Mouse (Mus musculus): ENCODE measurements around the gene Immt. TPM values are rescaled to one million over a fixed set of nuclear protein-coding genes. Genes with fewer than 3 reads are reported as not detected.
"Not testable (repeated sequence)": the region's sequence is repeated elsewhere in the genome, so short reads cannot be mapped to it uniquely, and the experiment has no call there.

Immt gene
- polyA plus RNA-seq, 1 experiment from 2014 or later = 88.1 TPM

DNA sequence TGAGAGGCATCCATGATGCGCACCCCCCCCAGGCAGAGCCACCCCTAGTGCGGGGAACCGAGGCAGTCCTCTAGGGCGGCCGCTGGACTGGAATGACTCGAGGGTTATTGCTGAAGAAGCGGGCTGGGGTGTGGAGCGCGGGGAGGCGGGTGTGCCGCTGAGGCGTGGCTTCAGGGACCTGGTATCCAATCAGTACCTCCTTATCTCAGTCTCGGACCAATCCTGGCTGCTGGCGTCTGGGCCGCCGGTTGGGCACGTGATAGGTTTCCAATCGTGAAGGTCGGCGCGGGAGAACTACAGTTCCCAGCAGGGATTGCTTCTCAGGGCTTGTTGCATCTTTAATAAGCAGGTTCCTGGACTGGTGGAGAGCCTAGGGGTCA, 440 bp downstream of the Immt start:
- Histone ChIP-seq H3K4me3 (ENCODE audit: low read depth, low read length) (peak overlapping the region; percentile 85), H3K27me3 (ENCODE audit: insufficient read depth, low read length) (no peaks in the 10 kb centered on the region), H3K9me3 (ENCODE audit: low read length) (no peaks in the 10 kb centered on the region), H3K27ac (ENCODE audit: low read depth) (peak overlapping the region; percentile 98), H3K9ac (replicated peaks) (peak overlapping the region; percentile 85), H3K4me2 (ENCODE audit: low read depth, low read length) (peak overlapping the region; percentile 80), H3K36me3 (replicated peaks; ENCODE audit: insufficient read depth, low read length) (peaks cover 3% of the 10 kb centered on the region; the same call in 1 of the 2 replicates), H3K4me1 (ENCODE audit: insufficient read depth) (peaks cover 10% of the 10 kb centered on the region)
- TF ChIP-seq EP300 (IDR thresholded peaks at IDR 0.05; ENCODE audit: low read depth) = peak; percentile 42; the same call in 1 of the 2 replicates
- TF ChIP-seq CTCF (IDR thresholded peaks at IDR 0.05; ENCODE audit: low read depth) = no peak
- DNase-seq (peak; percentile 94), ATAC-seq (peak; percentile 97)
- WGBS (ENCODE audit: insufficient replicate concordance) = 0% methylated on average over 21 of the region's 21 CpGs

DNA sequence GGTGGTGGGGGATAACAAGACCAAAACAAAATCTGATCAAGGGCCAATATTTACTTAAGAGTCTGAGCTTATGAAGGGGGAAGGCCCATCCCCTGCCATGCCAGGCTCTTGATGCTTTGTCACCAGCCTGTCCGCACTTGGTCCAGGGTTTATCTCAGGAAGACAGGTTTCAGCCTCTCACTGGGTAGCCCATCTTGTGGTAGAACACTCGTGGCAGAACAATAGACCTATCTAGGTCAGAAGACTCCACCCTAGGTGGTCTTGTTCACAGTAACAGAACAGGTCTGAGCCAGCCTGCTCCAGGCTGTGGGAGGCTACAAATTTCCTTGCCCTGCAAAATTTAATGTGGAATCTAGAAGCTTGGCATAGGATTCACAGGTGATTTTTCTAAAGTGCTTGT, 5.7 kb downstream of the Immt start:
- no peak for ATAC-seq
- H3K4me1 ChIP-seq (ENCODE audit: insufficient read depth) = peaks cover 17% of the 10 kb centered on the region
- no peak overlapping the region for H3K27ac ChIP-seq (ENCODE audit: low read depth)

DNA sequence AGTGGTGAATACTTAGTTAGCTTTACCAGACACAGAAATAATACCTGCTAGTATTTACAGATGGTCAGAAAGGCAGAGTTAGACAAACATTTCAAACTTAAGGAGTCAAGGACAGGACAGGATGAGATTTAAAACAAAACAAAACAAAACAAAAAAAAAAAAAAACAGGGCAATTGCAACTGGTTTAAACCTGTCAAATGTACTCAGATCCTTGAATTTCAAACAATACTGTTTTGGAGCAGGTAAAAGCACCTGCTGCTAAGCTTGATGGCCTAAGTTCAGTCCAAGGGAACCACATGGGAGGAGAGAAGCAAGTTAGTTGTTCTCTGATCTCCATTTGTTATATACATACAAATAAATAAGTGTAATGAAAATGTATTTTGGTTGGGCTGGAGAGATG, 8.7 kb downstream of the Immt start:
- Histone ChIP-seq H3K4me3 (ENCODE audit: low read depth, low read length) (no peak overlapping the region), H3K9ac (replicated peaks) (no peak overlapping the region), H3K4me2 (ENCODE audit: low read depth, low read length) (no peak overlapping the region), H3K4me1 (ENCODE audit: insufficient read depth) (peaks cover 11% of the 10 kb centered on the region; the same call in 1 of the 2 replicates), H3K36me3 (replicated peaks; ENCODE audit: insufficient read depth, low read length) (peaks cover 1% of the 10 kb centered on the region; the same call in 1 of the 2 replicates), H3K27ac (ENCODE audit: low read depth) (no peak overlapping the region), H3K9me3 (ENCODE audit: low read length) (no peaks in the 10 kb centered on the region), H3K27me3 (ENCODE audit: insufficient read depth, low read length) (no peaks in the 10 kb centered on the region)
- TF ChIP-seq CTCF (IDR thresholded peaks at IDR 0.05; ENCODE audit: low read depth) (no peak), EP300 (IDR thresholded peaks at IDR 0.05; ENCODE audit: low read depth) (no peak)
- ATAC-seq = no peak
- no peak for DNase-seq

More for the DNA sequence above, 5.7 kb downstream of the Immt start:
- H3K27me3 ChIP-seq (ENCODE audit: insufficient read depth, low read length) = no peaks in the 10 kb centered on the region
- no peaks in the 10 kb centered on the region for H3K9me3 ChIP-seq (ENCODE audit: low read length)
- TF ChIP-seq CTCF (IDR thresholded peaks at IDR 0.05; ENCODE audit: low read depth) (no peak), EP300 (IDR thresholded peaks at IDR 0.05; ENCODE audit: low read depth) (no peak)
- 40% methylated on average over 2 of the region's 2 CpGs for WGBS (ENCODE audit: insufficient replicate concordance)
- no peak overlapping the region for H3K9ac ChIP-seq (replicated peaks)
- no peak for DNase-seq
- H3K4me2 ChIP-seq (ENCODE audit: low read depth, low read length) = no peak overlapping the region
- peaks cover 3% of the 10 kb centered on the region; the same call in 1 of the 2 replicates for H3K36me3 ChIP-seq (replicated peaks; ENCODE audit: insufficient read depth, low read length)
- no peak overlapping the region for H3K4me3 ChIP-seq (ENCODE audit: low read depth, low read length)

DNA sequence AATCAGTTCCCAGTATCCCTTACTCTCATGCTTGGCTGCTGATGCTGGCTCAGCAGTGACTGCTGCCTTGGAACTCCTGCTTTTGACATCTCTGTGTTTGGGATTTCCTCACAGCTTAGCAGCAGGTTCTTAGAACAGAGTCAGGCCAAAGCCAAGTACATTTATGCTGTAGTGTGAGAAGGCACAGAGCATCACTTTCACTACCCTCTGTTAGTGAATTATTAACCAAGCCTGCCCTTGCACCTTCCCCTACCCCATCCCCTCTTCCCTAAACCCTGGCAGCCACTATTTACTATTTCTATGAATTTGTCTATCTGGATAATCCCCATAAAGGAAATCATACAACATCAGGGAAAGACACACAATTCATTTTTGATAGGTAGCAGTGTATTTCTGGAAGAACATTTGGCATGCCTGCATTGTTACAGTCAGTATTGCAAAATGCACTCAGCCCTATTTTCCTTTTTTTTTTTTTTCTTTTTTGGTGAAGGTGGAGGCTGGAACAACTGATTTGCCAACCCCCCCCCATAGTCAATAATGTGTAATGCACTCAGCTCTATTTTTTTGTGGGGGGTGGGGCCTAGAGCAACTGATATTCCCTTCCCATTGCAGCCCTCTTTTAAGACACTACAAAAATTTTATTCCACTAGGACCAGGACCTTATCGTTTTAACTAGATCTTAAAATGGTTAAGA, 9.6 kb downstream of the Immt start:
- Histone ChIP-seq H3K4me1 (ENCODE audit: insufficient read depth) (peaks cover 11% of the 10 kb centered on the region; the same call in 1 of the 2 replicates), H3K27ac (ENCODE audit: low read depth) (peak overlapping the region; percentile 22; the same call in 1 of the 2 replicates), H3K4me3 (ENCODE audit: low read depth, low read length) (no peak overlapping the region), H3K9ac (replicated peaks) (no peak overlapping the region), H3K4me2 (ENCODE audit: low read depth, low read length) (no peak overlapping the region; the same call in 1 of the 2 replicates), H3K9me3 (ENCODE audit: low read length) (no peaks in the 10 kb centered on the region), H3K36me3 (replicated peaks; ENCODE audit: insufficient read depth, low read length) (no peaks in the 10 kb centered on the region; the same call in none of the 2 replicates), H3K27me3 (ENCODE audit: insufficient read depth, low read length) (no peaks in the 10 kb centered on the region)
- DNase-seq (no peak), ATAC-seq (peak; percentile 83)
- 82% methylated on average over 1 of the region's 1 CpGs for WGBS (ENCODE audit: insufficient replicate concordance)
- TF ChIP-seq EP300 (IDR thresholded peaks at IDR 0.05; ENCODE audit: low read depth) (no peak), CTCF (IDR thresholded peaks at IDR 0.05; ENCODE audit: low read depth) (no peak)

DNA sequence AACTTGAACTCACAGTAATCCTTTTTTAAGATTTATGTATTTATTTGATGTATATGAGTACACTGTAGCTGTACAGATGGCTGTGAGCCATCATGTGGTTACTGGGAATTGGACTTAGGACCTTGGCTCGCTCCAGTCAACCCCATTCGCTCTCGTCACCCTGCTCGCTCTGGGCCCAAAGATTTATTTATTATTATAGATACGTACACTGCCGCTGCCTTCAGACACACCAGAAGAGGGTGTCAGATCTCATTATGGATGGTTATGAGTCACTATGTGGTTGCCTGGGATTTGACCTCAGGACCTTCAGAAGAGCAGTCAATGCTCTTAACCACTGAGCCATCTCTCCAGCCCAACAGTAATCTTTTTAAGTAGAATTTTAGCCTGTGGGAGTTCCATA, 15.8 kb downstream of the Immt start:
- not testable (repeated sequence) for H3K9me3 ChIP-seq (ENCODE audit: low read length); H3K4me1 ChIP-seq (ENCODE audit: insufficient read depth); DNase-seq; H3K27me3 ChIP-seq (ENCODE audit: insufficient read depth, low read length); H3K4me3 ChIP-seq (ENCODE audit: low read depth, low read length); H3K27ac ChIP-seq (ENCODE audit: low read depth); H3K4me2 ChIP-seq (ENCODE audit: low read depth, low read length); H3K9ac ChIP-seq (replicated peaks); ATAC-seq
- H3K36me3 ChIP-seq (replicated peaks; ENCODE audit: insufficient read depth, low read length) = peaks cover 15% of the 10 kb centered on the region
- 85% methylated on average over 6 of the region's 6 CpGs for WGBS (ENCODE audit: insufficient replicate concordance)

DNA sequence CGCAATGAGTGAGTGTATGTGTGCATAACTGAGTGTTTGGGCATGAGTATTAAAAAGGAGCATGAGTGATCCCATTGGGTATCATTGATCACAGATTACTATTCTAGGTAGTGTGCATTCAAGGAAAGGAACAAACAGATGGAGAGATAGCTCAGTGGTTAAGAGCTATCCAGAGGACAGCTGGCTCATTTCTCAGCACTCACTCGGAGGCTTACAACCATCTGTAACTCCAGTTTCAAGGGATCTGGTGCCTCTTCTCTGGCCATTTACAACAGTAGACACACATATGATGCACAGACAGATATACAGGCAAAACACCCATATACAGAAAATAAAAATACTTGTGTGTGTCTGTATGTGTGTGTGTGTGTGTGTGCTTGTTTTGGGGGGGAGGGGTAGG, 36.6 kb downstream of the Immt start:
- Histone ChIP-seq H3K4me1 (ENCODE audit: insufficient read depth) (no peaks in the 10 kb centered on the region), H3K27ac (ENCODE audit: low read depth) (no peak overlapping the region), H3K4me2 (ENCODE audit: low read depth, low read length) (no peak overlapping the region), H3K4me3 (ENCODE audit: low read depth, low read length) (no peak overlapping the region), H3K36me3 (replicated peaks; ENCODE audit: insufficient read depth, low read length) (peaks cover 69% of the 10 kb centered on the region), H3K27me3 (ENCODE audit: insufficient read depth, low read length) (no peaks in the 10 kb centered on the region), H3K9me3 (ENCODE audit: low read length) (no peaks in the 10 kb centered on the region), H3K9ac (replicated peaks) (no peak overlapping the region)
- no peak for ATAC-seq
- no peak for DNase-seq
- TF ChIP-seq EP300 (IDR thresholded peaks at IDR 0.05; ENCODE audit: low read depth) (no peak), CTCF (IDR thresholded peaks at IDR 0.05; ENCODE audit: low read depth) (no peak)
- WGBS (ENCODE audit: insufficient replicate concordance) = 90% methylated on average over 2 of the region's 2 CpGs
